Mouse (Mus musculus) MEL (cell line): ENCODE measurements around the gene Ift88. TPM values are rescaled to one million over a fixed set of nuclear protein-coding genes. Genes with fewer than 3 reads are reported as not detected.
A peak's percentile ranks its signal among the peaks of the same experiment; 100 is the strongest.

ENCODE experiments used
- DNase-seq: peaks from one replicate; pipeline ENCODE4 v3.0.0; 2011; ENCODE audit warnings: low read depth, low spot score
- H3K27ac ChIP-seq: 2 replicates; pipeline ENCODE4 v1.5.1; 2012; ENCODE audit warnings: low read depth, mild to moderate bottlenecking, control low read depth, low read length, moderate library complexity; ENCODE audit not compliant: control insufficient read depth
- H3K27me3 ChIP-seq, 2 experiments: fragments of 150-350 bp in 1 of 2; sonication (generic) in 1 of 2; 2 replicates each; pipeline ENCODE4 v1.6.1; 2012; ENCODE audit warnings: low read length in 2 of 2, mild to moderate bottlenecking in 2 of 2, improper control_type of control experiment in 1 of 2, moderate library complexity in 1 of 2; ENCODE audit not compliant: insufficient read depth in 2 of 2, control insufficient read depth in 1 of 2
- H3K36me3 ChIP-seq, 2 experiments: 2 replicates each; pipeline ENCODE4 v1.6.1; 2012 to 2014; ENCODE audit warnings: low read length in 2 of 2, improper control_type of control experiment in 1 of 2, inconsistent platforms in 1 of 2, mild to moderate bottlenecking in 1 of 2; ENCODE audit not compliant: insufficient read depth in 2 of 2, control insufficient read depth in 1 of 2
- H3K4me1 ChIP-seq, 2 experiments: fragments of 150-350 bp in 1 of 2; sonication (generic) in 1 of 2; 2 replicates each; pipeline ENCODE4 v1.6.1; 2012; ENCODE audit warnings: low read length in 2 of 2, improper control_type of control experiment in 1 of 2, mild to moderate bottlenecking in 1 of 2; ENCODE audit not compliant: insufficient read depth in 2 of 2, control insufficient read depth in 1 of 2
- H3K4me3 ChIP-seq, 2 experiments: fragments of 150-350 bp in 1 of 2; sonication (generic) in 1 of 2; 2 replicates each; pipeline ENCODE4 v1.5.1; 2012; ENCODE audit warnings: low read depth in 2 of 2, low read length in 2 of 2, mild to moderate bottlenecking in 2 of 2, moderate library complexity in 2 of 2, control low read depth in 1 of 2, improper control_type of control experiment in 1 of 2; ENCODE audit not compliant: control insufficient read depth in 1 of 2, insufficient read depth in 1 of 2
- H3K79me2 ChIP-seq: 2 replicates; pipeline ENCODE4 v1.6.1; 2012; ENCODE audit warnings: mild to moderate bottlenecking, low read length, moderate library complexity; ENCODE audit not compliant: control insufficient read depth, poor library complexity, insufficient read depth
- H3K9ac ChIP-seq: 2 replicates; pipeline ENCODE4 v1.6.1; 2012; ENCODE audit warnings: low read depth, mild to moderate bottlenecking, control low read depth, low read length, moderate library complexity; ENCODE audit not compliant: control insufficient read depth, poor library complexity, severe bottlenecking
- H3K9me3 ChIP-seq: fragments of 150-350 bp; sonication (generic); replicated peaks from 2 replicates; pipeline ENCODE4 v1.6.1; 2012; ENCODE audit warnings: mild to moderate bottlenecking, low read length, improper control_type of control experiment, moderate library complexity; ENCODE audit not compliant: insufficient read depth
- BHLHE40 ChIP-seq: IDR thresholded peaks from 2 replicates; pipeline ENCODE4 v1.6.1; 2012; ENCODE audit warnings: low read depth, mild to moderate bottlenecking, inconsistent platforms, low read length, improper control_type of control experiment, borderline replicate concordance
- CHD2 ChIP-seq: IDR thresholded peaks from 2 replicates; pipeline ENCODE4 v1.6.1; 2011; ENCODE audit warnings: low read length, improper control_type of control experiment
- ELF1 ChIP-seq: IDR thresholded peaks from 2 replicates; pipeline ENCODE4 v1.6.1; 2014; ENCODE audit warnings: low read depth, mild to moderate bottlenecking, inconsistent platforms, low read length, improper control_type of control experiment, moderate library complexity
- ETS1 ChIP-seq: IDR thresholded peaks from 2 replicates; pipeline ENCODE4 v1.6.1; 2012; ENCODE audit warnings: low read depth, mild to moderate bottlenecking, inconsistent platforms, low read length, improper control_type of control experiment, moderate library complexity
- GABPA ChIP-seq: IDR thresholded peaks from 2 replicates; pipeline ENCODE4 v1.6.1; 2012; ENCODE audit warnings: low read depth, mild to moderate bottlenecking, inconsistent platforms, low read length, improper control_type of control experiment, moderate library complexity
- JUND ChIP-seq: IDR thresholded peaks from 2 replicates; pipeline ENCODE4 v1.6.1; 2011; ENCODE audit warnings: low read depth, mild to moderate bottlenecking, improper control_type of control experiment, low read length
- MYB ChIP-seq: IDR thresholded peaks from 2 replicates; pipeline ENCODE4 v1.6.1; 2011; ENCODE audit warnings: mild to moderate bottlenecking, low read depth, low read length, improper control_type of control experiment
- RAD21 ChIP-seq: IDR thresholded peaks from 2 replicates; pipeline ENCODE4 v1.6.1; 2011; ENCODE audit warnings: mild to moderate bottlenecking, low read depth, low read length, improper control_type of control experiment
- RCOR1 ChIP-seq: IDR thresholded peaks from 2 replicates; pipeline ENCODE4 v1.6.1; 2012; ENCODE audit warnings: low read depth, mild to moderate bottlenecking, inconsistent platforms, low read length, improper control_type of control experiment
- TAL1 ChIP-seq: IDR thresholded peaks from 2 replicates; pipeline ENCODE4 v1.6.1; 2012; ENCODE audit warnings: mild to moderate bottlenecking, inconsistent platforms, low read length, moderate library complexity, mixed read lengths
- TBP ChIP-seq: IDR thresholded peaks from 2 replicates; pipeline ENCODE4 v1.8.0; 2011; ENCODE audit warnings: low read depth, low read length, improper control_type of control experiment
- TCF12 ChIP-seq: IDR thresholded peaks from 2 replicates; pipeline ENCODE4 v1.6.1; 2014; ENCODE audit warnings: low read depth, mild to moderate bottlenecking, inconsistent platforms, low read length, improper control_type of control experiment, moderate library complexity
- UBTF ChIP-seq: IDR thresholded peaks from 2 replicates; pipeline ENCODE4 v1.6.1; 2012; ENCODE audit warnings: low read depth, mild to moderate bottlenecking, inconsistent platforms, low read length, improper control_type of control experiment, moderate library complexity, borderline replicate concordance; ENCODE audit not compliant: insufficient read depth
- USF2 ChIP-seq, 2 experiments: IDR thresholded peaks; 2 replicates each; pipeline ENCODE4 v1.6.1; 2011 to 2012; ENCODE audit warnings: improper control_type of control experiment in 2 of 2, low read length in 2 of 2, borderline replicate concordance in 1 of 2, inconsistent platforms in 1 of 2, low read depth in 1 of 2, mild to moderate bottlenecking in 1 of 2; ENCODE audit not compliant: insufficient read depth in 1 of 2
- ZC3H11A ChIP-seq: IDR thresholded peaks from 2 replicates; pipeline ENCODE4 v1.6.1; 2012; ENCODE audit warnings: low read depth, mild to moderate bottlenecking, inconsistent platforms, low read length, improper control_type of control experiment
- ZKSCAN1 ChIP-seq: IDR thresholded peaks from 2 replicates; pipeline ENCODE4 v1.6.1; 2012; ENCODE audit warnings: low read depth, mild to moderate bottlenecking, inconsistent platforms, low read length, improper control_type of control experiment, moderate library complexity
- ZNF384 ChIP-seq: IDR thresholded peaks from 2 replicates; pipeline ENCODE4 v1.6.1; 2012; ENCODE audit warnings: low read depth, mild to moderate bottlenecking, inconsistent platforms, low read length, improper control_type of control experiment
- polyA plus RNA-seq, 2 experiments: library from polyadenylated mRNA; stranded (reverse) in 1 of 2; unstranded in 1 of 2; fragments of >175 nt in 1 of 2; fragments of >200 nt in 1 of 2; gene quantifications; 2 replicates each; pipeline versions ENCODE4 v1.2.1 to v1.2.4; 2012; ENCODE audit warnings: low replicate concordance in 2 of 2, low read depth in 1 of 2; ENCODE audit not compliant: insufficient read length in 2 of 2, insufficient read depth in 1 of 2, missing spikeins in 1 of 2
- total RNA-seq: library from RNA; depleted of rRNA; stranded (reverse); fragments of 300-350 nt; gene quantifications from 2 replicates; pipeline ENCODE4 v1.2.3, GENCODE M21; 2012

Gene Ift88
- total and polyA plus RNA-seq, 3 experiments, result 2.4 to 5.1 TPM; not detected in 1

DNA sequence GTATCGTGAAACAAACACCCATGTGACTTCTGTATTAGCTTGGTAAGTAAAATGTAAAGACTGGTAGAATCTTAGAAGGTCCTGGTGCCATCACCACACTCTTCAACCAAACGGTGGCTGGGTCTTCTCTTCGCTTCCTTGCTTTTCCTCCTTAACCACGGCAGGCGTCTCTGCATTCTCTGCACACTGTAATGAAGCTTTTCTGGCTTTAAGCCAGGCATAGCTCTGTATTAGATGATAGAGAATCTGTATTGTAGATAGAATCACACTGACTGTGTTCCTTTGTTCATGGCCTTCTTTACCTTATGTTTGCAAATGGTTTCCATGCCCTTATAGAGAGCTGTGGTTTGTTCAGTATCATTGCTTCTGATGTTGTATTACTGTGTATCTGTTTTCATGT lies 39.0 kb downstream of the Ift88 start (continued):
- no peak for TF ChIP-seq UBTF
- no peak for TF ChIP-seq TAL1
- TF ChIP-seq MYB, result no peak
- no peak for TF ChIP-seq RAD21

DNA sequence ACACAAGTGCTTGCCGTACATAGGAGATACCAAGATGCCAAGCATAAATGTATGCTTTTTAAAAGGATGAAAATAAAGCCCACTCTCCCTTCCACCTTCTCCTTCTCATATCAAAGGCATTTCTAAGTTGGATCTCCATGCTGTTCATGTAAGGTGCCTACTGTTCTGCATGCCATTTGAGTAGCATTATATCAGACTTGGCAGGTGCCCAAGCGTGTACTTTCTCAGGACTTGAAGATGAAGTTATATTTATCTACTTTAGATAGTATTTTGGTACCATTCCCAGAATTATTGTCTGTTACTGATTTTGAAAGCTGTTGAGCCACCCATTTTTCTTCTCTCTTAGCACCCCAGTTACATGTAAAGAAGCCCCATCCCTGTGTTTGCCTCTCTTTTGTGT lies 51.2 kb downstream of the Ift88 start:
- Histone ChIP-seq H3K4me1 (peaks cover 0 to 2% of the 10 kb centered on the region in 2 experiments; a peak in 2 of 4 replicates), H3K27me3 (no peaks in the 10 kb centered on the region), H3K36me3 (peaks cover 0 to 5% of the 10 kb centered on the region in 2 experiments; a peak in 2 of 4 replicates), H3K9me3 (no peaks in the 10 kb centered on the region), H3K27ac (no peak overlapping the region), H3K9ac (no peak overlapping the region), H3K4me3 (no peak overlapping the region), H3K79me2 (no peaks in the 10 kb centered on the region)
- DNase-seq, result peak; percentile 46
- TF ChIP-seq TCF12 (no peak), RCOR1 (peak; percentile 32; the same call in 1 of the 2 replicates)

DNA sequence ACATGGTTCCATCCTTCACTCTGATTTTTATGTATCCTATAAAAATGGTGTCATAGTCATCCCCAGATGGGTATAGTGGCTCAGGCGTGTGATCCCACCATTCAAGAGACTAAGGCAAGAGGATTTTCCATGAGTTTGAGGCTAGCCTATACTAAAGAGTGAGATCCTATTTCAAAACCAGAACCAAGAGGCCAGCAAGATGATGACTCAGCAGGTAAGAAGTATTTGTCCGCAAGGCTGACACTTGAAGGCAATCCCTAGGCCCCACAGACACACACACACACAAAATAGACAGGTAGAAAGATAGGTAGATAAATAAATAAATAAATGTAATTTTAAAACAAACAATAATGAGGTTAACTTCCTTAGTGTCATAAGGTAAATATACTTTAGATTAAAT lies 58.4 kb downstream of the Ift88 start:
- Histone ChIP-seq H3K9ac (no peak overlapping the region), H3K27me3 (no peaks in the 10 kb centered on the region), H3K27ac (no peak overlapping the region), H3K4me3 (no peak overlapping the region), H3K4me1 (no peaks in the 10 kb centered on the region), H3K36me3 (no peaks in the 10 kb centered on the region), H3K9me3 (no peaks in the 10 kb centered on the region), H3K79me2 (no peaks in the 10 kb centered on the region)
- TF ChIP-seq CHD2 (no peak), ZKSCAN1 (no peak), JUND (no peak), TBP (no peak), ZNF384 (no peak), ETS1 (no peak), ELF1 (no peak), GABPA (no peak), USF2 (IDR thresholded peaks at IDR 0.05; ENCODE audit: borderline replicate concordance in 1 of 2, insufficient read depth in 1 of 2, low read depth in 1 of 2, low read length in 2 of 2) (no peak), BHLHE40 (no peak), ZC3H11A (no peak)
- no peak for DNase-seq
